Mouse (Mus musculus): ENCODE data around the gene Foxp1.

DNA sequence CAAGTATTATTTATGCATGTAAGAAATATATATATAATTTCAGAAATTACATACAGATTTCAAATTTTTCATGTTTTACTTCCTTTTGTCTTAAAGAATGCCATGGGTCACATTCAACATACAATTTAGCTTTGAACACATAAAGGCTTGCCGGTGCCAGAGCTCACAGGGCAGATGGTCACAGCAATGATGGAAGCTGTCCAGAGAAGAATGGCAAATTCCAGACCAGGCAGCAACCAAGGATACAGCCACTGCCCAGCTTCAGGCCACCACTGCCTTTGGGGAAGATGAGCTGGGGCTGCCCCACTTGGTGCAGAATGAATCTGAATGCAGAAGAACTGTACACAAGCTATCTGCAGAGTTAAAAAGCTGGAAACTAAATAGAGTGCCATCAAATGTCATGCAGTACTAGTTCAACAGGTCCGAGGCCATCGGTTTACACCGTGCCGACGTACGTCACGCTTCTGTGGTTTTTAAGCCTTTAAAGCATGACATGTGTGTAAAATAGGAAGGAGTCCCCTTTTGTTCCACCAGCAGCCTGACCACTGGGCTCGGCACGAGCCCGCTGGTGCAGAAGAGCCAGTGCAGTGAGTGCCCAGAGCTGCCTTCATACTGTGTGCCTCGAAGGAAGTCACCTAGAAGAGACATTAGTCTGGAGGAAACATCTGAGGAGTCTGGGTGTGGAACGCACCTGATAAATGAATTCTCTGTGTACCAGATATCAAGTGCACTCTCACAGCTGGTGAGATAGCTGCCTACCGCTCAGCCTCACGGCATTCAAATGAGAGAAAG lies 239.5 kb downstream of the Foxp1 start:
- TF ChIP-seq CTCF (IDR thresholded peaks at IDR 0.05; ENCODE audit: borderline replicate concordance, control insufficient read depth, extremely low read depth, insufficient read depth, low read length, poor library complexity) (no peak), POLR2A (IDR thresholded peaks at IDR 0.05; ENCODE audit: control insufficient read depth, extremely low read depth, insufficient read depth, low read length, poor library complexity) (no peak)
